Mouse (Mus musculus) retina, embryonic 14.5 days (tissue): ENCODE measurements around the gene Ngp.

Source experiments
- DNase-seq: peaks from one replicate; pipeline ENCODE4 v3.0.0-alpha.2; 2015; ENCODE audit warnings: low spot score

Gene Ngp

GRCm38 (mm10) chr9:110436041-110436440 lies 16.5 kb downstream of the Ngp start:
- no peak for DNase-seq

- no peak for DNase-seq
Observed at GRCm38 (mm10) chr9:110440049-110440448, 20.5 kb downstream of the Ngp start.

DNA sequence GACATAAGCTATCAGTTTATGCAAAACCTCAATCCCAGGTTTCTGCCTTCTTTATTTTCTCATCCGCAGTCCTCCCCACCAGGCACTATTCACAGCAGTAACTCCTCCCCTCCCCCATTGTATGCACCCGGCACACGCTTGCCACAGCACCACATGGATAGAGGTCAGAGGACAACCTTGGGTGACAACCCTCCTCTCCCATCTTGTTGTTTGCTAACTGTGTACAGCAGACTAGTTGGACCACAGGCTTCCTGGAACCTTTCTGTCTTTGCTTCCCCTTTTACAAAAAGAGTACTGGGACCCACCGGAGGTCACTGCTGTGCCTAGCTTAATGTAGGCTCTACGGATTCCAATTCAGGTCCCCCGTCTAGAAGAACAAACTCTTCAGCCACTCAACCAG lies 21.0 kb downstream of the Ngp start:
- no peak for DNase-seq

- DNase-seq, result no peak
Observed at GRCm38 (mm10) chr9:110448356-110448755, 28.8 kb downstream of the Ngp start.

- DNase-seq, result peak; percentile 96
Observed at GRCm38 (mm10) chr9:110448857-110449617, 29.5 kb downstream of the Ngp start.

GRCm38 (mm10) chr9:110452523-110452922 lies 33.0 kb downstream of the Ngp start:
- DNase-seq, result no peak

DNA sequence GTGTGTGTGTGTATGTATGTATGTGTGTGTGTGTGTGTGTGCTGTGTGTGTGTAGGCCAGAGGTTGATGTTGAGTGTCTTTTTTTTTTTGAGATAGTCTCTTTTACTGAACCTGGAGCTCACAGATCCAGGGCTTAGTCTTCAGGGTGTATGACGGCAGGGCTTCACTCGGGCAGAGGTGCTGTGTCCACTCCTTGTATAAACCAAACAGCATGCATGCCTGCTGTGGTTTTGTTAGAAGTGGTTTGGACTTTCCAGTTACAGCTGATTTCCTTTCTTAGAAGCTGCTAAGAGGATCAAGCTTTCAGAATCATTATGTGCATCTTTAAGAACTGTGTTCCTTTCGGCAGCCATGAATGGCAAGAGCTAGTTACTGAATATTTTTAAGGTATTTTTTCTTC lies 38.4 kb downstream of the Ngp start:
- DNase-seq, result no peak

GRCm38 (mm10) chr9:110459145-110459727 lies 39.7 kb downstream of the Ngp start:
- no peak for DNase-seq

GRCm38 (mm10) chr9:110460884-110461815 lies 41.6 kb downstream of the Ngp start:
- DNase-seq, result no peak

DNA sequence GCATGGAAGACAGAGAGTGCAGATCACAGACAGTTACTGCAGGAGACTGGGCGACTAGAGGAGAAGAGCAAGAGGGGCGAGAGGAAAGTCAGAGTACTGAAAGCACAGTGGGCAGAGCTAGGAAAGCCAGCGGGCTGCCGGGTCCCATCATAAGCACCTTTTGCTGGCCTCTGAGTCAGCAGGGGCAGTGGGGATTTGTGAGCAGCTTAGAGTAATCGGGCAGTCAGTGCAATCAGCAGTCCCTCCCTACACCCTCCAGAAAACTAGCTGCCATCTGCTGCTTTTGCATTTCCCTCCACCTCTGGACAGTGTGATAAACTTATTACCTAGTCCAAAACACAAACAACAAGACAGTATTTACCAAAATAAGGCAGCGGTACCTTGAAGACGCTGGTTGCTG lies 42.8 kb downstream of the Ngp start:
- peak; percentile 12 for DNase-seq

DNA sequence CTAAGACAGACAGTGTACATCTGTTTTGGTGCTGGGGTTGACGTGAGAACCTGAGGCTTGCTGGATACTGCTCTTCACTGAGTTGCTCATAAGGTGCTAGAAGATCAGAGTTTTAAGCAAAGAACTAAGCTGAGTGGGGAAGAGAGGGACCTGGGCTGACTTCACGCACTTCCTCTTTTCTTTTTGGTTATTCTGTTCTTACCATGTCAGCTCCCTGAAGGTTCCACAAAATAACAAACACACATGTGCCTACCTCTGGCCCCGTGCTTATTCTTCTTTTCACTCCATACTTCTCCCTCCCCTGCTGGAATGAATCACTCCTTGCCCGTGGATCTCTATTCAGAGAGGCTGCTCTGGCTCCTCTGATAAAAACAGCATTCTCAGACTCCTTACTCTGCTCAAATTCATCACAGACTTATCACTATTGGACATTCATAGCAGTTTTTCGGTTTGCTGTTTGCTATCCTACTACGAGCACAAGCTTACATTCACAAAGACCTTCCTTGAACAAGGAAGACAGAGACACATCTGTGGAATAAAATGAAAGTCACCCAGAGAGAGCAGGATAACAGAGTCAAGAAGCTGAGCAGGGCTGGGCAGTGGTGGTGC lies 44.5 kb downstream of the Ngp start:
- DNase-seq, result no peak

DNA sequence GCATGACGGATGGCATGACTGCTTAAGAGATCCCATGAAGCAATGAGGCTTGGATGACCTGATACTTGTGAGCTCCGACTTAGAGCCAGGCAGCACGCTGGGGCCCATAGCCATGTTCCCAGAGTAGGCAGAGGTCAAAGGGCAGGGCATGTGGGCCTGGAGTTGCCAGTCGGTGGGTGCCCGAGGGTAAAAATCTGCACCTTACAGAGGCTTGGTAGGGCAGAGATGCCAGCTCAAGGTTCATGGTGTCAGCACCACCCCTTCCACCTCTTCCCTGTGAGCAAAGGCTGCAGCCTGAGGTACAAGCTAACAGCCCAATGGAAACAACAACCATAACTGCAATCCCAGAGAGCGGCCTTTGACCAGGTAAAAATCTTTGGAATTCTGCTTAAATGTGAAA lies 45.8 kb downstream of the Ngp start:
- DNase-seq, result no peak

- peak; percentile 7 for DNase-seq
Observed at GRCm38 (mm10) chr9:110466179-110466578, 46.6 kb downstream of the Ngp start.
